Mouse (Mus musculus) liver, embryonic 15.5 days (tissue): Measurements from ENCODE around the gene Mrpl34. TPM values are rescaled to one million over a fixed set of nuclear protein-coding genes. Genes with fewer than 3 reads are reported as not detected.
A peak's percentile ranks its signal among the peaks of the same experiment; 100 is the strongest.

Source experiments
- ATAC-seq: fragments of 200-750 bp; cut with Nextera tagmentation; 2 replicates; pipeline ENCODE4 v1.8.0; 2017; ENCODE audit warnings: moderate number of reproducible peaks, mild to moderate bottlenecking, moderate library complexity; ENCODE audit not compliant: insufficient read depth
- H3K27ac ChIP-seq: fragments of 300-500 bp; sonication (generic); replicated peaks from 2 replicates; pipeline ENCODE4 v1.5.1; 2015; ENCODE audit warnings: mild to moderate bottlenecking, inconsistent platforms
- H3K27me3 ChIP-seq: fragments of 300-500 bp; sonication (generic); 2 replicates; pipeline ENCODE4 v1.6.1; 2015; ENCODE audit warnings: mild to moderate bottlenecking, inconsistent platforms
- H3K36me3 ChIP-seq: fragments of 300-500 bp; sonication (generic); replicated peaks from 2 replicates; pipeline ENCODE4 v1.6.1; 2015; ENCODE audit warnings: moderate library complexity, mild to moderate bottlenecking, inconsistent platforms
- H3K4me1 ChIP-seq: fragments of 300-500 bp; sonication (generic); replicated peaks from 2 replicates; pipeline ENCODE4 v1.6.1; 2015; ENCODE audit warnings: inconsistent platforms
- H3K4me2 ChIP-seq: fragments of 300-500 bp; sonication (generic); 2 replicates; pipeline ENCODE4 v1.6.1; 2015; ENCODE audit warnings: moderate library complexity, mild to moderate bottlenecking, inconsistent platforms
- H3K4me3 ChIP-seq: fragments of 300-500 bp; sonication (generic); replicated peaks from 2 replicates; pipeline ENCODE4 v1.5.1; 2015; ENCODE audit warnings: mild to moderate bottlenecking, inconsistent platforms
- H3K9ac ChIP-seq: fragments of 300-500 bp; sonication (generic); 2 replicates; pipeline ENCODE4 v1.6.1; 2015; ENCODE audit warnings: moderate library complexity, mild to moderate bottlenecking, inconsistent platforms
- H3K9me3 ChIP-seq: fragments of 300-500 bp; sonication (generic); replicated peaks from 2 replicates; pipeline ENCODE4 v1.6.1; 2016; ENCODE audit warnings: inconsistent platforms
- WGBS: fragments of 180-500 bp; shearing (Covaris S2); methylation state at CpG from one replicate; pipeline ENCODE4 v1.1.7; 2015; ENCODE audit warnings: mixed read lengths; ENCODE audit not compliant: insufficient replicate concordance; 5-methylcytosine and 5-hydroxymethylcytosine counted together
- polyA plus RNA-seq: library from polyadenylated mRNA; unstranded; fragments of >200 nt; fragmentation: Nextera tagmentation; extraction: Ambion mirVana; gene quantifications from 2 replicates; pipeline ENCODE4 v1.2.1, GENCODE M21; 2015

Mrpl34 gene
- polyA plus RNA-seq, 1 experiment from 2014 or later = 96.6 TPM

DNA sequence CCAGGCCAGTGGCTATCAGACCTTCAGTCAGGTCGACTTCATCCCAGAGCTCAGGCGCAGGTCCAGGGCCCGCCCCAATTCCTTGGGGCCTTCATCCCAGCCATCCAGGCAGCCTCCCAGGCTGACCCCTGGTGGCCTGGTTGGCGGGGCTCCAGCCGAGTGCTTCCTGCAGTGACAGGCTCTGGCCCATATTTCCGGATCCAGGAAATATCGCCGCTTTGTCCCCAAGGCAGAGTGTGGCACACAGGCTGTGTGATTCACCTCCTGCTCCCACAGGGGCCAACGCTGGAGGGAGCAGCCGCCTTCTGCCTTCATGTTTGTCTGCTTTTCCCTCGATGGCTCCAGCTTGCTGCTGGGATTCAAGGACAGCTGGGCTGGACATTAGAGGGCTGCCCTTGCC lies 31.7 kb downstream of the Mrpl34 start:
- Histone ChIP-seq H3K4me1 (peaks cover 30% of the 10 kb centered on the region), H3K9ac (no peak overlapping the region), H3K27ac (no peak overlapping the region), H3K36me3 (peaks cover 19% of the 10 kb centered on the region), H3K4me3 (no peak overlapping the region), H3K4me2 (no peak overlapping the region), H3K27me3 (no peaks in the 10 kb centered on the region), H3K9me3 (no peaks in the 10 kb centered on the region)
- 49% methylated on average over 11 of the region's 11 CpGs for WGBS
- no peak; the same call in 1 of the 2 replicates for ATAC-seq

GRCm38 (mm10) chr8:71497077-71497645 lies 32.4 kb downstream of the Mrpl34 start:
- H3K27ac ChIP-seq = no peak overlapping the region
- H3K4me1 ChIP-seq = peaks cover 30% of the 10 kb centered on the region
- no peaks in the 10 kb centered on the region for H3K9me3 ChIP-seq
- no peak overlapping the region for H3K4me2 ChIP-seq
- ATAC-seq = no peak
- 66% methylated on average over 1 of the region's 1 CpGs for WGBS
- no peak overlapping the region for H3K4me3 ChIP-seq
- H3K9ac ChIP-seq = no peak overlapping the region
- peaks cover 17% of the 10 kb centered on the region for H3K36me3 ChIP-seq
- no peaks in the 10 kb centered on the region for H3K27me3 ChIP-seq

DNA sequence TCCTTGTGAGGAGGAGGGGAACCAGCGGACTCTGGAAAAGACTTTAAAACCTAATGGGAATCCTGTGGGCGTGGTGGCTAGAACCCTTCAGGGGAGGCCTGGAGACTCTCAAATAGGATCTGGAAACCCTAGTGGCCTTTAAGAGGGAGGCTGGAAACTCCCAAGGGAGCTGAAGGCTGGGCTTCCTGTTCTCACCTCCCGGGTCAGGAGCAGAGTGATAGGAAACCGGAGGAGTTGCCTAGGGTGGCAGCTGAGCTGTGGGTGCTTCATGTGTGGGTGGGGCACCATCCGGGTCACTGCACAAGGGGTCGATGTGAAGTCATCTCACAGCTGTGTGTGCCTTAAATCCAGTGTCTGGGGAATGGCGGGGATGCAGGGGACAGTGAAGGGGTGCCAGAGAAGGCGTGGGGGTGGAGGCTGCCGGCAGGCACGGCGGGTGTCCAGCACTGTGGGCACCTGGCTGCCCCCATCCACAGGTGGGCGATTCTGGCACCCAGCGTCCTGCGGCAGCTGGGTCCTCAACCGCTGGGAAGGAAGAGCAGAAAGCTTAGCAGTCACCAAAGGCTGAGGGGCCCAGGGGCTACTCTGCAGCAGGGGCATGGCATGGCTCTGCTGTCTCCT lies 33.2 kb downstream of the Mrpl34 start:
- H3K27ac ChIP-seq = 0 out of 2 replicates have a peak overlapping the region, but pooled peaks have one; percentile 6
- H3K4me2 ChIP-seq = no peak overlapping the region
- H3K9me3 ChIP-seq = no peaks in the 10 kb centered on the region
- 47% methylated on average over 15 of the region's 15 CpGs for WGBS
- H3K36me3 ChIP-seq = peaks cover 9% of the 10 kb centered on the region
- H3K4me3 ChIP-seq = no peak overlapping the region
- H3K9ac ChIP-seq = no peak overlapping the region
- no peaks in the 10 kb centered on the region for H3K27me3 ChIP-seq
- peaks cover 30% of the 10 kb centered on the region for H3K4me1 ChIP-seq
- no peak for ATAC-seq

- H3K4me1 ChIP-seq = peaks cover 27% of the 10 kb centered on the region
- peaks cover 2% of the 10 kb centered on the region for H3K36me3 ChIP-seq
- no peak overlapping the region for H3K4me3 ChIP-seq
- WGBS = 33% methylated on average over 16 of the region's 16 CpGs
- no peak overlapping the region for H3K4me2 ChIP-seq
- H3K9me3 ChIP-seq = no peaks in the 10 kb centered on the region
- no peaks in the 10 kb centered on the region for H3K27me3 ChIP-seq
- no peak overlapping the region for H3K9ac ChIP-seq
- no peak overlapping the region for H3K27ac ChIP-seq
- peak; percentile 49; the same call in 1 of the 2 replicates for ATAC-seq
Measured at GRCm38 (mm10) chr8:71498816-71499690, 34.3 kb downstream of the Mrpl34 start.

DNA sequence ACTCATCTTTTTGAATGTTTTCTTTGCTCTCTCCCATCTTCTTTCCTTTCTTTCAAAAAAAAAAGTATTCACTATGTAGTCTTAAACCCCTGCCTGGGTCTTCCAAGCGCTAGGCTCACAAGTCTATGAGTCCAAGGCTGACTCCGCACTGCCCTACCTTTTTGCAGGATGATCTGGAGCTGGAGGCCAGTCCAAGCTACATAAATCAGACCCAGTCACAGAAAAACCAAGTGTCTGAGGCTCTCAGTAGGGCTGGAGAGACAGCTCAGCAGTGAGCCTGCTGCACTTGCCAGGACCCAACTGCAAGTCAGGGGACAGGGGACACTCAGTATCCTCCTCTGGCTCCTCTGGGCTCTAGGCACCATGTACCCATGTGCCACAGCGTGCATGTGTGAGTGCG lies 39.6 kb downstream of the Mrpl34 start:
- no peak overlapping the region for H3K4me3 ChIP-seq
- H3K4me1 ChIP-seq = peaks cover 14% of the 10 kb centered on the region
- no peak overlapping the region for H3K4me2 ChIP-seq
- no peak for ATAC-seq
- WGBS = 85% methylated on average over 4 of the region's 4 CpGs
- no peak overlapping the region for H3K27ac ChIP-seq
- H3K9ac ChIP-seq = no peak overlapping the region
- no peaks in the 10 kb centered on the region for H3K9me3 ChIP-seq
- H3K27me3 ChIP-seq = peaks cover 40% of the 10 kb centered on the region
- H3K36me3 ChIP-seq = no peaks in the 10 kb centered on the region

DNA sequence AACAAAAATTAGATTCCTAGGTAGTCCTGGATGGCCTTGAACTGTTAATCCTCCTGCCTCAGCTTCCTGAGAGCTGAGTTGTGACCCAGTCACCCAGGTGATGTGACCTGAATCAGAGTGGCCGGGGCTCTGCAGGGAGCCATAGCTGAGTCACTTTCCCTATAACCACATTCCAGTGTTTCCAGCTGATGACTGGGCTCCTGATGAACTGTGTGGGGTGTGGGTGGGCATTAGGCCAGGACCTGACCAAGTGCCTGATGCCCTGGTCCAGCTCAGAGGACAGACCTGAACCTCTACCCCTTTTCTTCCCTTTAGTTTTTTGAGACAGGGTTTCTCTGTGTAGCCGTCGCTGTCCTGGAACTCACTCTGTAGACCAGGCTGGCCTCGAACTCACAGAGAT lies 40.6 kb downstream of the Mrpl34 start:
- ATAC-seq = no peak
- WGBS = 54% methylated on average over 4 of the region's 4 CpGs
- H3K27me3 ChIP-seq = peaks cover 44% of the 10 kb centered on the region
- no peaks in the 10 kb centered on the region for H3K9me3 ChIP-seq
- no peaks in the 10 kb centered on the region for H3K36me3 ChIP-seq
- peaks cover 11% of the 10 kb centered on the region for H3K4me1 ChIP-seq
- H3K4me2 ChIP-seq = no peak overlapping the region
- no peak overlapping the region for H3K9ac ChIP-seq
- H3K27ac ChIP-seq = no peak overlapping the region
- H3K4me3 ChIP-seq = no peak overlapping the region

- no peak overlapping the region for H3K4me3 ChIP-seq
- H3K9me3 ChIP-seq = no peaks in the 10 kb centered on the region
- H3K27me3 ChIP-seq = peaks cover 46% of the 10 kb centered on the region
- peaks cover 11% of the 10 kb centered on the region for H3K4me1 ChIP-seq
- no peak overlapping the region for H3K27ac ChIP-seq
- no peak for ATAC-seq
- 61% methylated on average over 4 of the region's 4 CpGs for WGBS
- H3K36me3 ChIP-seq = no peaks in the 10 kb centered on the region
- no peak overlapping the region for H3K4me2 ChIP-seq
- no peak overlapping the region for H3K9ac ChIP-seq
Measured at GRCm38 (mm10) chr8:71505979-71506378, 41.2 kb downstream of the Mrpl34 start.

DNA sequence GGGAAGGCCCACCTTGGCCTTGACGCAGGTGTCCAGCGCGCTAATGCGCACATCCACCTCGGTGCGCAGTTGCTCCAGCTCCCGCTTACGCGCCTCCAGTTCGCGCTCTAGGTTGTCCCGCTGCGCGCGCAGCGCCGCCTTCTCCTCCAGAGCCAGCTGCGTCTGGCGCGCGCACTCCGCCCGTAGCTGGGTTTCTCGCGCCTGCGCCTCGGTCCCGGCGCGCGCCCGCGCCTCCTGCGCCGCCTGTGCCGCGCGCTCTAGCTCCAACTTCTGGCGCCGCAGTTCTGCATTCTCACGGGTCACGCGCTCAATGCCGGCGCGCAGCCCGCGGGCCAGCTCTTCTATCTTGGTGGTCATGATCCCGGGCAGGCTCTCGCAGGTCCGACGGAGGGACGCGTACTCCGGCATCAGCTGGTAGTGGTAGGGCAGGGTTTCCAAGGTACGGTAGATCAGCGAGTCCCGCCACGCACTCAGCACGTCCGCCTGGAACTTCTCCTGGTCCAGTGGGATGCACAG lies 42.9 kb downstream of the Mrpl34 start:
- Histone ChIP-seq H3K4me1 (peaks cover 26% of the 10 kb centered on the region), H3K9ac (no peak overlapping the region), H3K4me2 (peak overlapping the region; percentile 64), H3K36me3 (no peaks in the 10 kb centered on the region), H3K27me3 (peaks cover 50% of the 10 kb centered on the region), H3K9me3 (no peaks in the 10 kb centered on the region), H3K4me3 (peak overlapping the region; percentile 35), H3K27ac (no peak overlapping the region)
- peak; percentile 39 for ATAC-seq
- WGBS = 1% methylated on average over 61 of the region's 61 CpGs

DNA sequence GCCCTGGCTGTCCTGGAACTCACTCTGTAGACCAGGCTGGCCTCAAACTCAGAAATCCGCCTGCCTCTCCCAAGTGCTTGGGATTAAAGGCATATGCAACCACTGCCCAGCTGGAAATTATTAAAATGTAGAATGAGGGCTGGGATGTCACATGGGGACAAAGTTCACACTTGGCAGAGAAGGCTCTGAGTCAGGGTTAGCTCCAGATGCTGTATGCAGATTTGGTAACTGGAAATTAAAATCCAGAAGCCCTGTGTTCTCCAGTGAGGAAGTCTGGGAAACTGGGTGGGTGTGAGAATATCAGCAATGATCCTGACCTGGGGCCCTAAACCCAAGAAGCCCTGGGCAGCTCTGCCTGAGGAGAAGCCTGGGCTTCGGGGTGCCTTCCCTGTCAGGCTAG lies 44.6 kb downstream of the Mrpl34 start:
- H3K4me2 ChIP-seq = no peak overlapping the region
- no peak overlapping the region for H3K4me3 ChIP-seq
- H3K9ac ChIP-seq = no peak overlapping the region
- H3K4me1 ChIP-seq = peaks cover 28% of the 10 kb centered on the region
- 52% methylated on average over 2 of the region's 2 CpGs for WGBS
- ATAC-seq = no peak
- no peak overlapping the region for H3K27ac ChIP-seq
- H3K9me3 ChIP-seq = no peaks in the 10 kb centered on the region
- no peaks in the 10 kb centered on the region for H3K36me3 ChIP-seq
- H3K27me3 ChIP-seq = peaks cover 50% of the 10 kb centered on the region

GRCm38 (mm10) chr8:71511644-71512043 lies 46.9 kb downstream of the Mrpl34 start, which contains the start of gene Plvap:
TSS of gene Plvap (minus strand) at chr8:71511752.
- no peaks in the 10 kb centered on the region for H3K36me3 ChIP-seq
- peak within 1 kb of the TSS; percentile 64 for H3K4me2 ChIP-seq
- WGBS = 2% methylated on average over 14 of the region's 14 CpGs
- H3K9me3 ChIP-seq = no peaks in the 10 kb centered on the region
- H3K4me3 ChIP-seq = peak within 1 kb of the TSS; percentile 36
- ATAC-seq = peak; percentile 84
- H3K27me3 ChIP-seq = peaks cover 35% of the 10 kb centered on the region
- no peak within 1 kb of the TSS for H3K27ac ChIP-seq
- no peak within 1 kb of the TSS for H3K9ac ChIP-seq
- H3K4me1 ChIP-seq = peaks cover 28% of the 10 kb centered on the region
